Comparison of ENCODE assay signal across 8 mouse cellular contexts in genomic region chr16:42189431-42190081, GRCm38 (mm10).
A peak's percentile ranks its signal among the peaks of the same experiment; 100 is the strongest.
DNase-seq lines count a peak whose midpoint lies in the region; ATAC-seq and TF ChIP-seq lines count a peak whose summit lies in the region.

No protein-coding gene starts in this region.

- no peak overlapping the region for H3K27ac ChIP-seq in kidney, adult 2 months (ENCODE audit: insufficient read depth, low read depth, low read length)
- no peak overlapping the region for H3K27ac ChIP-seq in bone marrow, adult 2 months (ENCODE audit: control insufficient read depth, insufficient read depth, low read depth, low read length, poor library complexity)
- peak overlapping the region; percentile 97; the same call in 1 of the 2 replicates for H3K27ac ChIP-seq in limb, embryonic 14.5 days (replicated peaks; ENCODE audit: low read depth, low read length)
- no peak overlapping the region for H3K27ac ChIP-seq in small intestine, adult 2 months (ENCODE audit: insufficient read depth, low read depth, low read length)

- H3K4me2 ChIP-seq in limb, embryonic 14.5 days (replicated peaks; ENCODE audit: low read depth, low read length, severe bottlenecking): peak overlapping the region; percentile 90

- no peak for TF ChIP-seq CTCF in kidney, adult 2 months (conservative IDR thresholded peaks at IDR 0.05; ENCODE audit: insufficient read depth, insufficient read length, low read depth, low read length)
- no peak for TF ChIP-seq CTCF in bone marrow, adult 2 months (IDR thresholded peaks at IDR 0.05; ENCODE audit: control insufficient read depth, insufficient read depth, low read length)
- TF ChIP-seq CTCF in small intestine, adult 2 months (IDR thresholded peaks at IDR 0.05; ENCODE audit: extremely low read depth, insufficient read length, insufficient replicate concordance, low read depth, low read length): no peak

- ATAC-seq in limb, embryonic 14.5 days (ENCODE audit: low FRiP score, low read depth): peak; percentile 36
- ATAC-seq in erythroblast, adult 5-6 weeks (replicated peaks; ENCODE audit: low FRiP score, poor library complexity, severe bottlenecking): no peak

- no peaks in the 10 kb centered on the region for H3K27me3 ChIP-seq in kidney, adult 2 months (replicated peaks; ENCODE audit: control insufficient read depth, insufficient read depth, low read length)
- H3K27me3 ChIP-seq in limb, embryonic 14.5 days (ENCODE audit: control insufficient read depth, insufficient read depth, low read length): no peaks in the 10 kb centered on the region
- H3K27me3 ChIP-seq in small intestine, adult 2 months (ENCODE audit: control insufficient read depth, insufficient read depth, low read length): no peaks in the 10 kb centered on the region

- H3K4me1 ChIP-seq in kidney, adult 2 months (ENCODE audit: control insufficient read depth, insufficient read depth, low read length): no peaks in the 10 kb centered on the region; the same call in 1 of the 2 replicates
- no peaks in the 10 kb centered on the region for H3K4me1 ChIP-seq in bone marrow, adult 2 months (ENCODE audit: control insufficient read depth, insufficient read depth, low read length)
- peaks cover 8% of the 10 kb centered on the region; the same call in 1 of the 2 replicates for H3K4me1 ChIP-seq in limb, embryonic 14.5 days (ENCODE audit: control insufficient read depth, insufficient read depth, low read length)
- H3K4me1 ChIP-seq in small intestine, adult 2 months (ENCODE audit: control insufficient read depth, insufficient read depth, insufficient read length, low read length): no peaks in the 10 kb centered on the region

- no peak for DNase-seq in kidney, adult 2 months
- no peak for DNase-seq in kidney, adult 11 months
- peak; percentile 11 for DNase-seq in forelimb bud, embryonic 11.5 days (ENCODE audit: low read depth, low spot score)
- DNase-seq in limb, embryonic 14.5 days (ENCODE audit: low spot score): peak; percentile 28
- no peak for DNase-seq in adrenal gland, postnatal 10 days

- peak overlapping the region; percentile 20; the same call in 1 of the 2 replicates for H3K4me3 ChIP-seq in kidney, adult 2 months (ENCODE audit: insufficient read depth, low read depth, low read length)
- H3K4me3 ChIP-seq in bone marrow, adult 2 months (replicated peaks; ENCODE audit: control insufficient read depth, low read depth, low read length): peak overlapping the region; percentile 32
- peak overlapping the region; percentile 57 for H3K4me3 ChIP-seq in limb, embryonic 14.5 days (replicated peaks; ENCODE audit: low read length)
- peak overlapping the region; percentile 55; the same call in 1 of the 2 replicates for H3K4me3 ChIP-seq in small intestine, adult 2 months (ENCODE audit: low read depth, low read length)

- no peaks in the 10 kb centered on the region for H3K36me3 ChIP-seq in kidney, adult 2 months (ENCODE audit: control insufficient read depth, insufficient read depth, low read length)
- no peaks in the 10 kb centered on the region for H3K36me3 ChIP-seq in limb, embryonic 14.5 days (ENCODE audit: control insufficient read depth, insufficient read depth, low read length)
- no peaks in the 10 kb centered on the region for H3K36me3 ChIP-seq in small intestine, adult 2 months (ENCODE audit: control insufficient read depth, insufficient read depth, low read length)

- WGBS in kidney, adult 2 months: 27% methylated on average over 14 of the region's 14 CpGs
- WGBS in bone marrow, adult 2 months: 39% methylated on average over 14 of the region's 14 CpGs
- WGBS in limb, embryonic 14.5 days: 31% methylated on average over 14 of the region's 14 CpGs
- 29% methylated on average over 14 of the region's 14 CpGs for WGBS in small intestine, adult 2 months

- no peaks in the 10 kb centered on the region for H3K9me3 ChIP-seq in limb, embryonic 14.5 days (ENCODE audit: control insufficient read depth, low read length)

- no peak for TF ChIP-seq POLR2A in kidney, adult 2 months (IDR thresholded peaks at IDR 0.05; ENCODE audit: low read depth, low read length)
- TF ChIP-seq POLR2A in bone marrow, adult 2 months (IDR thresholded peaks at IDR 0.05; ENCODE audit: borderline replicate concordance, control insufficient read depth, low read depth, low read length): no peak
- no peak for TF ChIP-seq POLR2A in limb, embryonic 14.5 days (IDR thresholded peaks at IDR 0.05; ENCODE audit: borderline replicate concordance, extremely low read depth, insufficient read depth, insufficient read length)
- no peak for TF ChIP-seq POLR2A in small intestine, adult 2 months (IDR thresholded peaks at IDR 0.05; ENCODE audit: low read depth, low read length)

- H3K9ac ChIP-seq in limb, embryonic 14.5 days (ENCODE audit: low read depth, low read length, severe bottlenecking): peak overlapping the region; percentile 80

Comparison
In these comparisons a context has a peak if more than half of its experiments do, and no peak if none do; other contexts are left out.
1. DNase-seq: peak in forelimb bud, embryonic 11.5 days (single experiment) and limb, embryonic 14.5 days (single experiment); none in kidney, adult 2 months (single experiment), kidney, adult 11 months (single experiment) and adrenal gland, postnatal 10 days (single experiment).
2. Peak in every context shown above with its lines, with median percentiles within 50 percentile points of each other: H3K4me3 ChIP-seq.